Mouse (Mus musculus): Measurements from ENCODE around the gene Ralgapa2.

The Ralgapa2 gene

GRCm38 (mm10) chr2:146427380-146427779 lies 84.8 kb downstream of the Ralgapa2 start:
- DNase-seq (ENCODE audit: low read depth), result no peak

GRCm38 (mm10) chr2:146426321-146426720 lies 85.8 kb downstream of the Ralgapa2 start:
- DNase-seq (ENCODE audit: low read depth), result no peak

- DNase-seq (ENCODE audit: low read depth), result no peak
Observed at GRCm38 (mm10) chr2:146425235-146425634, 86.9 kb downstream of the Ralgapa2 start.

- no peak for DNase-seq (ENCODE audit: low read depth)
Observed at GRCm38 (mm10) chr2:146423710-146424301, 88.3 kb downstream of the Ralgapa2 start.

DNA sequence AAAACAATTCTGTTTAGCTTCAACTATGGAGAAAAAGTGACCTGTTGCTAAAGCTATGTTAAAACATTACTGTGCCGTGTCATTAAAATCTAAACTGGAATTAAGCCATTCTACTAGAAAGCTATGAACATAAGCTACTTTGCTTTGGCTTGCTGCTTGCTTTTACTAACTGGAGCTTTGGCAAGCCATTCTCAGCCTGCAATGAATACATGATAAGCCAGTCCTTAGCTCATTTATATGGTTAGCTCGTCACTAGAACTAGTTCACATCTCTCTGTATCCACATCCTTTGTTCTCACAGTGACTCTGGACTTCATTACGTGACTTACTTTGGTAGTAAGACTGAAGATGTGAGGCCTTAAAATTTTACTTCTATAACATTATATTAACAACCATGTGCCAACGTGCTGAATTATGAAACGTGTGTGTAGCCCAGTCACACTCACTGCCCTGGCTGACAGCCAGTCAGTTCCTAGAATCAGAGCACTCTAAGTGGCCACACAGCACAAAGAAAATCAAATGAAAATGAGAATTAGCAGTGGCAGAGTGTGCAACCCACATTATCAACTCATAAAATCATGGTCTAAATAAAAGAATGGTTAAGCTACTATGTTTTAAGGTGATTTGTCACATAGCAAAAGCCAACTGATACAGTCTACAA lies 89.0 kb downstream of the Ralgapa2 start:
- DNase-seq (ENCODE audit: low read depth), result no peak

DNA sequence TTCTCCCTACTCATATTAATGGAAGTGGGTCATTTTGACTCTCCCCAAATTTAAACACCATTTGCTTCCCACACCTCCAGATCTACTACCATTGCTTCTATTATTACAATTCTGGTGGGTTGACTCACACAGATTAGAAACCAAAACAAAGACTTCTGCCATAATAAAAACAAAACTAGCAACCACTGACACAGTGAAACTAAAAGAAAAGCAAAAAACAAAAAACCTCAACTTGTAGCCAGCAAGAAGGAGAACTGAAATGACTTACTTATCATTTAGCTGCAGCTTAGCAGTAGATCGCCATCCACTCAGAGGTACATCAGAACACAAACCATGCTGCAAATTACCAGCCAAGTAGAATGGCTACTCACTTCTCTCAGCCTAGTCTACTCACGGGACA lies 95.9 kb downstream of the Ralgapa2 start:
- DNase-seq (ENCODE audit: low read depth), result no peak

DNA sequence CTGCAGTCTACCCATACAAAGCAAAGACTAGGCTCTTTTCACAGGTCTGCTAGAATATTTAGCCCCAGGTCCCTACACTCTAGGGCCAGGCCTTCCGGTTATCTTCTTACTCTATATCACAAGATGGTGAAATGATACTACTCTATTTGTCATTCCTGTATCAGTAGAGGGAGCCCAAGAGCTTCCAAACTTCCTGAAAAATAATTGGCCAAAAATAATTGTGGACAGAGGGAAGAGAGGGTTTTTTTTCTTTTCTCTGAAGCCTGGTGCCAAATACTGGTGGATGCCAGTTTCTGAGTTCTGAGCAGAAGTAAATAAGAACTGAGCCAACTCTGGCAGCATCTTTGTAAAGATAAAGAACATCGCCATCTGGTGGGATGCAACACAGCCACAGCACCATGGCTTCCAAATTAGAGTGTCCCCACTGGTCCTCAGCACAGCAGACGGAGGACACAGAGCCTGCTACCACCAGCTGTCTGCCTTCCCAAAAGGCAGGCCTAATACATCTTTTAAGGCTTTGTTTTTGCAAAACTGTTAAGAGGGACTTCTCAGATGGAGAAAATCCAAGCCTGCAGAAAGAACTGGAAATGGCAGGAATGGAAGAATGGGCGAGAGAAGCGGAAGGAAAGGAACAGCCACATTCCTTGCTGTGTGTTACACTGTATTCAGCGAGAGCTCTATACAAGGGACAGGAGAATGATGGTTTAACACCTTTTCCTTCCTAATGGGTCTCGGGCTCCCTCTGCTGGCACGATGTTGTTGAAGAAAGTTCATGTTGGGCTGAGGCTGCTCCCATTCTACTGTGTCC lies 97.5 kb downstream of the Ralgapa2 start:
- peak; percentile 59 for DNase-seq (ENCODE audit: low read depth)

DNA sequence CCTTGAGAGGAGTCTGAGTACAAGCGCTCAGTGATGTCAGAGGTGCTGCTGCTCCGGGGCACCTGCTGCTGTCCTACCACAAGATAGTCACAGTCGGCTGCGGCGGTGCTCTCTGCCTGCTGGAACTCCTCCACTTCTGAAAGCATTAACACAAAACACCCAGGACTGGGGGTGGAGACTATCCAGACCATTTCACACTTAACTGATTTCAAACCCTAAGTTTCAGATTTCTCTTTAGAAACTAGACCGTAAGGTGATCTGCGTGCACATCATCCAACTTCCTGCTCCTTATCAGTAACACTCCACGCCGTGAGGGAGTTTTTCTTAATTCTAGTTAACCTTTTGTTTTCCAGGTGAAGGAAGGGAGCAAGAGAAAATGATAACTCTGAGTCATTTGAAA lies 99.4 kb downstream of the Ralgapa2 start:
- DNase-seq (ENCODE audit: low read depth), result no peak

- DNase-seq (ENCODE audit: low read depth), result no peak
Observed at GRCm38 (mm10) chr2:146411904-146412303, 100.2 kb downstream of the Ralgapa2 start.

DNA sequence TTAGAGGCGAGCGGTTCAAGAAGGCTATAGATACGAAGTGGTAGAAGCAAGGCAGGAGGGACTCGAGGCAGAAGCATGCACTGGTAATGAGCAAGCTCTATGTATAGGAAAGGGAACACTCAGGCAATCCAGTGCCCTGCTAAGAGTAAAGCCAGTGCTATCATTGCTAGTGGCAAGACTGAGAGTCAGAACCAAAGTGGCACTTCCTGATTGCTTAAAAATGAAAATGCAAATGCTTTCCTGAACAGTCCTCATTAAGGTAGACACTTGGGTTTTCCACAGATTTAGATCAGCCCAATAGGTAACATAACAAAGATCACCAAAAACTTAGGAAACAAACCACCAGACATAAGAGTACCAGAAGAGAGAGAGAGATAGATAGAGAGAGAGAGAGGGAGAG lies 105.1 kb downstream of the Ralgapa2 start:
- no peak for DNase-seq (ENCODE audit: low read depth)

DNA sequence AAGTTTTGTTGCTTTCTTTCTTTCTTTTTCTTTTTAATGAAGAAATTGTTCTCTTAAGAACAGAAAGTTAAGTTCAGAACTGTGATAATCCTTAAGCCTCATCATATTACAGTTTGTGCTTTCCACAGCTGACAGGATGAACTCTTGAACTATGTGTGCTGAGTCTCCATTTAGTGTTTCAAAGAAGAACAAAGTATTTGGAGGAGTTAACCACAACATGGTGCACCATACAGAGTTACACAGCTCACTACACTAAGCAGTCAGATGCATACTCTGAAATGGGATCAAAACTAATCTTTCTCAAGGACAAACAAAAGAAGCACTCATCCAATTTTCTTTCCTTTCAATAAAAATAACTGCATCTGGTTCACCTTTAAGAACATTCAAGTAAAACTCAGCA lies 110.6 kb downstream of the Ralgapa2 start:
- DNase-seq (ENCODE audit: low read depth), result no peak

GRCm38 (mm10) chr2:146400738-146401137 lies 111.4 kb downstream of the Ralgapa2 start:
- DNase-seq (ENCODE audit: low read depth), result no peak

DNA sequence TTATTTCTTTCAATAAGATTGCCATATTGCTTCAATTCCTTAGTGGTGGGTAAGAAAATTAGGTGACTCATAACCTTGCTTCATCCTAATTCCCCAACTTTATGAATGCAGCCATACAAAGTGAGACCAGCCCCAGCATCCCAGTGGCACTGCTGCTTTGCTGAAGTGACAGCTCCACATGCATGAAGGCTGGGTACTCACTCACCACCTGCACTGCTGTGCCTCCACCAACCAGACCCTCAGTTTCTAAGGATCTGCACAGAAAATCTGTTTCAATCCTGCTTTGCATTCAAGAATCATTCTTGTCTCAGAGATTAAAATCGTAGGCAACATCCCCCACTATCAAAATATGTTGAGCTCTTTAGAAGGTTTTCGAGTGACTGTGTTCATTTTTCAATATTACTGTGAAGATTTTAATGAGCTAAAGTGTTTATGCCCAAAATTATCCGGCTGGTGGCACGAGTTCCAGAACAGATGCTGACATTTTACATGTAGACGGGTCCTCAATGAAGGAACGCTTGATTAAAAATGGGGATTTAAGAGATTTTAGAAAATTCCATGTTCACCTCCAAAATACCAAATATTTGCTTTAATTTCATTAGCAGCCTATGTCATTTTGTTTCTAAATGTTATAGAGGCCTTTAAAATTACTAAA lies 113.8 kb downstream of the Ralgapa2 start:
- DNase-seq (ENCODE audit: low read depth), result no peak

DNA sequence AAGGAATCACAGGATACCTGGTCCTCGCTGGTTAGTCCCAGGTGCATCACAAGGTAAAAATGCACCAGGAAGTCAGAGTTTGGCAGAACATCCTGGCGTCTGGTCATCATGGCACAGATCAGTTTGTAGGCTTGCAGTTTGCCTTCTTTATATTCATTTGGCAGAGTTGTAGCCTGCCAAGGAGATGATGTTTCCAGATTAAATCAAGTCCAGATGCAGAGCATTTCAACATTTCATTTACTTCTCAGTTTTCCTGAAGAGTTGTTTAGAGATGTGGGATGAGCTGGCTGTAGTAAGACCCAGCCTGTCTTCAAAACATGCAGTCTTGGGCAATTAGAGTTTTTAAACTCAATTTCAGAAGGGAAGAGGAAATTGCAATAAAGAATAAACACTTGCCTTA lies 124.9 kb downstream of the Ralgapa2 start:
- no peak for DNase-seq (ENCODE audit: low read depth)

DNA sequence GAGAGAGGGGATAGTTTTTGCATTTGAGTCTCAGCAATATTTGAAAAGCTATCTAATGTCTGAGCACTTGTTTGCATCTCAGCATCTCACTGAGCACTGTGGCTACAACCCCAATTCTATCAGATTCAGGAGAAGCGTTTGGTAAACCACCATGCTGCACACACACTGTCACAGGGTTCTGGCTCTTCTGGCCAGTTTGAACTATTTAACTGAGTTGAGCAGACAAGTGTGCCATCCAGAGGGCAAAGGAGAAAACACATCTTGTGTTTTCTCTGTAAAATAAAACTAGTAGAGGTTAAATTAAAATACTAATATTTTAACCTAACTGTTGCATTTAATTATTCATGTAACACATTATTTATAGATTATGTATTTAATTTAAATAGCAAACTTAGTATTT lies 127.6 kb downstream of the Ralgapa2 start:
- no peak for DNase-seq (ENCODE audit: low read depth)

- DNase-seq (ENCODE audit: low read depth), result no peak
Observed at GRCm38 (mm10) chr2:146376293-146376692, 135.9 kb downstream of the Ralgapa2 start.

GRCm38 (mm10) chr2:146366098-146366497 lies 146.0 kb downstream of the Ralgapa2 start:
- no peak for DNase-seq (ENCODE audit: low read depth)

DNA sequence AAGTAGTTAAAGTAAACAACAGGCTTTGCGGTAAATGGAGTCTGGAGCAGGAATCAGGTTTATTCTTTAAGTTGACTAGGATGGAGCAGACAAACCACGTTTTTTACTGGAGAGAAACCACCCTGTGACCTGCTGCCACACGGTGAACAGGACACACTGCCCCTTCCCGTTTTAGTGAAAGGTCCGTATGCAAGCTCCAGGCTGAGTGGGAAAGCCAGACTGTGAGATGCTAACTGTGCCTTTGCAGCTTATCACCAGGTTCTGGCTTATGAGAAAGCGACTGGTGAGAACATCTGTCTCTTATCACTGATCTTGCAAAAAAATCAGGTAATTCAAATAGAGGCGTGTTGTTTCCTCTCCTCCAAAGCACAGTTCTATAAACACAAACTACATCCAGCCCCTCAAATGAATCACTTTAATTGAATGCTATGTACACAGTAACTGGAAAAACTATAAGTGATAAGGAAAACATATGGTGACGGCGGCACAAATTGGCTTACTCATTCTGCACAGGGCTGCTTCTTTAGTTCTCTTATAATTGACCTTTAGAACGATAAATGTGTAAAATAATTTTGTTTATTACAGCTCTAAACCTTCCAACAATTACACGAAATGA lies 146.7 kb downstream of the Ralgapa2 start:
- DNase-seq (ENCODE audit: low read depth), result no peak

DNA sequence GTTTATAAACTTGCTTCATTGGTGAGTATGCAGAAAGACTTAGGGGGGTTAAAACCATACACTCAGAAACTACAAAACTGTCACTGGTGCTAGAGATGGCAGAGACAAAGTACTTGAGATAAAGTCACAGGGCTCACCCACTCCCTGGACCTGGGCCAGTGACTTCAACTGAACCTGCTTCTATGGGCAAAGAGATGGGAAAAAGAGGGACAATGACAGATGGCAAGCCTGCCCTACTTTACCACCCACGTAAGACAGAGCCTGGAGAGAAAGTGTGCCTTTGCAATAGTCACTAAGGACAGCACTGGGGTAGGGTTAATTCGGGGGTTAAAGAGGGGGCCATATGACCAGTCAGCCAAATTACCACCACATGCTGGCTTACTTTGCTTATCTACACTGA lies 148.7 kb downstream of the Ralgapa2 start:
- no peak for DNase-seq (ENCODE audit: low read depth)

DNA sequence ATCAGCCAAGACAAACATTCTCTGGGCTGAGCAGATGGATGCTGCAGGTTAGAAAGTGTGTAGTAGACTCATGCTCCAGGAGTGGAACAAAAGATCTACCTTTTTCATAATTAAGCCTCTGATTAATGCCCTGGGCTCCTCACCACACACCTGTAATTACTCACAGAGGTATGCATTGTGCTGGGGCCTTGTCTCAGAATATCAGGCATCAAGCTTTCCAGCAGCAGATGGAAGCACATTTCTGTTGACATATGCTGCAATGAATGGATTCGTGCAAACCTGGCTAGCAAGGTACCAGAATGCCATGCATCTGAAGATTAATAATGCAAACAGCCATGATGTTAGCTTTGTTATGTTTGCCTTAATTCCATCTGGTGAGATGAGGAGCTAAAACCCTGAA lies 149.2 kb downstream of the Ralgapa2 start:
- no peak for DNase-seq (ENCODE audit: low read depth)

GRCm38 (mm10) chr2:146361969-146362368 lies 150.2 kb downstream of the Ralgapa2 start:
- DNase-seq (ENCODE audit: low read depth), result no peak

- DNase-seq (ENCODE audit: low read depth), result no peak
Observed at GRCm38 (mm10) chr2:146361076-146361475, 151.1 kb downstream of the Ralgapa2 start.
